Mouse (Mus musculus) hindbrain, embryonic 12.5 days (tissue): ENCODE results near the gene Acvr1. TPM values are rescaled to one million over a fixed set of nuclear protein-coding genes. Genes with fewer than 3 reads are reported as not detected.

Source experiments
- ATAC-seq: fragments of 200-750 bp; cut with Nextera tagmentation; 2 replicates; pipeline ENCODE4 v1.8.0; 2017; ENCODE audit warnings: moderate TSS enrichment; ENCODE audit not compliant: low FRiP score
- H3K27ac ChIP-seq: fragments of 300-500 bp; sonication (generic); 2 replicates; pipeline ENCODE4 v1.5.1; 2016; ENCODE audit warnings: mild to moderate bottlenecking
- H3K27me3 ChIP-seq: fragments of 300-500 bp; sonication (generic); 2 replicates; pipeline ENCODE4 v1.6.1; 2016; ENCODE audit warnings: mild to moderate bottlenecking
- H3K36me3 ChIP-seq: fragments of 300-500 bp; sonication (generic); 2 replicates; pipeline ENCODE4 v1.6.1; 2016; ENCODE audit warnings: mild to moderate bottlenecking
- H3K4me1 ChIP-seq: fragments of 300-500 bp; sonication (generic); 2 replicates; pipeline ENCODE4 v1.6.1; 2016
- H3K4me2 ChIP-seq: fragments of 300-500 bp; sonication (generic); replicated peaks from 2 replicates; pipeline ENCODE4 v1.6.1; 2016; ENCODE audit warnings: mild to moderate bottlenecking
- H3K4me3 ChIP-seq: fragments of 300-500 bp; sonication (generic); 2 replicates; pipeline ENCODE4 v1.5.1; 2016; ENCODE audit warnings: mild to moderate bottlenecking
- H3K9ac ChIP-seq: fragments of 300-500 bp; sonication (generic); 2 replicates; pipeline ENCODE4 v1.6.1; 2016; ENCODE audit warnings: mild to moderate bottlenecking, moderate library complexity
- H3K9me3 ChIP-seq: fragments of 300-500 bp; sonication (generic); replicated peaks from 2 replicates; pipeline ENCODE4 v1.6.1; 2016; ENCODE audit warnings: mild to moderate bottlenecking
- WGBS: fragments of 180-500 bp; shearing (Covaris S2); methylation state at CpG from one replicate; pipeline ENCODE4 v1.1.7; 2016; 5-methylcytosine and 5-hydroxymethylcytosine counted together
- polyA plus RNA-seq: library from polyadenylated mRNA; unstranded; fragments of >200 nt; fragmentation: Nextera tagmentation; extraction: Ambion mirVana; gene quantifications from 2 replicates; pipeline ENCODE4 v1.2.1, GENCODE M21; 2016

The Acvr1 gene
- polyA plus RNA-seq, 1 experiment from 2014 or later: 5.4 TPM

DNA sequence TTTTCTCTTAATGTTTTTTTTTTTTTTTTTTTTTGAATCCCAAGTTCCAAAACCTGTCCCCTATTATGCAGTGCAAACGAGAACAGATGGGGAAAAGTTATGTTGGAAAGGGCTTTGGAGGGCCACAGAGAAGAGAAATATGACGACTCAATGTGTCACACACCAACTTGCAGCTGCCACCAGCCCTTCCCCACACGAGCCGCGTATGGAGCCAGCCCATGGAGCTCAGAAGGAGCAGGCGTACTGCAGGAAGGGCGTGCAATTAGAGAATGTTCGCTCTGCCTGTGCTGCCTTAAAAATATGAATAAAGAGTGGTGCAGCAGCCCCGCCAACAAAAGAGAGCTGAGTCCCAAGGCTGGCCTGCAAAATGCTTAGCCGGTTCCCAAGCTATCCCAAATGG is 19.4 kb upstream of the Acvr1 start:
- Histone ChIP-seq H3K4me2 (no peak overlapping the region), H3K9ac (no peak overlapping the region), H3K36me3 (no peaks in the 10 kb centered on the region), H3K4me1 (no peaks in the 10 kb centered on the region), H3K4me3 (no peak overlapping the region), H3K9me3 (no peaks in the 10 kb centered on the region), H3K27me3 (no peaks in the 10 kb centered on the region), H3K27ac (no peak overlapping the region)
- WGBS: 73% methylated on average over 10 of the region's 10 CpGs
- ATAC-seq: no peak

GRCm38 (mm10) chr2:58574167-58574566 is 7.2 kb upstream of the Acvr1 start:
- 89% methylated on average over 2 of the region's 2 CpGs for WGBS
- Histone ChIP-seq H3K9me3 (no peaks in the 10 kb centered on the region), H3K27ac (no peak overlapping the region), H3K4me3 (no peak overlapping the region), H3K36me3 (no peaks in the 10 kb centered on the region), H3K4me2 (no peak overlapping the region), H3K9ac (no peak overlapping the region), H3K4me1 (no peaks in the 10 kb centered on the region; the same call in 1 of the 2 replicates), H3K27me3 (no peaks in the 10 kb centered on the region)
- ATAC-seq: no peak

GRCm38 (mm10) chr2:58568841-58569645 is 2.1 kb upstream of the Acvr1 start:
- H3K4me1 ChIP-seq: peaks cover 31% of the 10 kb centered on the region
- H3K4me3 ChIP-seq: no peak overlapping the region
- ATAC-seq: no peak
- WGBS: 65% methylated on average over 4 of the region's 4 CpGs
- H3K4me2 ChIP-seq: peak overlapping the region; percentile 67
- H3K27me3 ChIP-seq: no peaks in the 10 kb centered on the region
- no peaks in the 10 kb centered on the region for H3K9me3 ChIP-seq
- H3K27ac ChIP-seq: peak overlapping the region; percentile 99
- H3K36me3 ChIP-seq: no peaks in the 10 kb centered on the region
- H3K9ac ChIP-seq: peak overlapping the region; percentile 95; the same call in 1 of the 2 replicates

DNA sequence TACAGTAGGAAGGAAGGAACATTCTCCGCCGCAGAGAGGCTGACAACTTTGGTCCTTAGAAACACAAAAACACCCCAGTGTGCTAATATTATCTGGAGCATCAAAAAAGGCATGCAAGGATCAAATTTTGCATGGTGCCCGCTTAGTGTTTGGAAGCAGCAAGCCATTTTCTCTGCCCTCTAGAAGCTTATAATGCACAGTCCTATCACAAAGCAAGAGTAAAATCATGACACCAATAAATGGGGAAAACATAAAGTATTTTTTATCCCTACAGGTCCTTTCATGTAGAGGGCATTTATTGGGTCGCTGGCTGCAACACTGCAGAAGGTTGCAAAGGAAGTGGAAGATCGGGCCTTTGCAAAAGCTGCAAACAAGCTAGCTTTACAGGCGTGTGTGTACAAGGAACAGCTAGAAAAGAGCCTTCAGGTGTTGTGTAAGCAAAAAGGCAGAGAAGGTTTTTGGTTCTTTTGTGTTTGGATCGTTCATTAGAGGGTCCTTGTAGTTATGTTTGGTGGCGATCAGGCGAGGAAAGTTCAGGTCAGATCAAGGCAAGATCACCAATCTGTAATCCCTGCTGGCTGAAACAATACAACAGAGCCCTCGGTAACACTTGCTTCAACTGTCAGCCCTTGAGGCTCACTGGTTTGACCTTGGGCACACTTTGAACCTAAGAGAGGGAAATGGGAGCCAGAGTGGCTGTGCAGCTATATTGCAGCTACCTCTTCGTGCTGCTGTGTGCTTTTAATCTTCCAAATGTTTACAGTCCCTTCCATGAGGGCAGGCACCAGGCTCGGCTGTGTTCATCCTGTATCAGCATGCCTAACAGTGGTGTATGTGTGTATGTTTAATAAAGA is 1.1 kb upstream of the Acvr1 start:
- 11% methylated on average over 12 of the region's 12 CpGs for WGBS
- Histone ChIP-seq H3K4me3 (peak overlapping the region; percentile 88), H3K36me3 (no peaks in the 10 kb centered on the region), H3K27ac (peak overlapping the region; percentile 99), H3K27me3 (no peaks in the 10 kb centered on the region), H3K4me1 (peaks cover 31% of the 10 kb centered on the region), H3K9me3 (no peaks in the 10 kb centered on the region), H3K9ac (peak overlapping the region; percentile 95), H3K4me2 (peak overlapping the region; percentile 67)
- ATAC-seq: no peak

GRCm38 (mm10) chr2:58566410-58567065 is 419 bp downstream of the Acvr1 start:
- peak; percentile 70 for ATAC-seq
- Histone ChIP-seq H3K27me3 (no peaks in the 10 kb centered on the region), H3K36me3 (no peaks in the 10 kb centered on the region), H3K9me3 (no peaks in the 10 kb centered on the region), H3K9ac (peak overlapping the region; percentile 95), H3K27ac (peak overlapping the region; percentile 99), H3K4me1 (peaks cover 35% of the 10 kb centered on the region), H3K4me3 (peak overlapping the region; percentile 88), H3K4me2 (peak overlapping the region; percentile 67)
- WGBS: under 1% methylated on average over 44 of the region's 78 CpGs

DNA sequence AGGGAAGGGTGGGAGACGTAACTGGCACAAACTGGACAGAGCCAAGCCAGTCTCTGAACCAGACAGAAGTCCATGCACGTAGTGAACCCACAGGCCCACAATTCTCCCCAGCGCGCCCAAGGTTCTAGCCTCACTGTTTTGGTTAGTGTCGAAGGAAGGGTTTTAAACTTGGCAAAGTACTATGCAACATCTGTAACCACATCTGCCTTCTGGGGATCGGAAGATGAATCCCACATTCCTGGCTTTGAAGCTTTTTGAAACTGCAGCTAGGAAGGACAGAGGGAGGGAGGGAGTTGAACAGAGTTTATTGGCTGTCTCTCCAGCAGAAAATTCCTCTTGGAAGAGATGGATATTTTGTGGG is 928 bp downstream of the Acvr1 start:
- H3K27ac ChIP-seq: peak overlapping the region; percentile 99
- no peaks in the 10 kb centered on the region for H3K27me3 ChIP-seq
- H3K36me3 ChIP-seq: no peaks in the 10 kb centered on the region
- no peaks in the 10 kb centered on the region for H3K9me3 ChIP-seq
- peak overlapping the region; percentile 95 for H3K9ac ChIP-seq
- ATAC-seq: no peak
- peaks cover 35% of the 10 kb centered on the region for H3K4me1 ChIP-seq
- H3K4me2 ChIP-seq: peak overlapping the region; percentile 67
- WGBS: 7% methylated on average over 6 of the region's 6 CpGs
- H3K4me3 ChIP-seq: peak overlapping the region; percentile 88

GRCm38 (mm10) chr2:58565267-58565666 is 1.7 kb downstream of the Acvr1 start:
- H3K4me1 ChIP-seq: peaks cover 35% of the 10 kb centered on the region
- no peak for ATAC-seq
- H3K9me3 ChIP-seq: no peaks in the 10 kb centered on the region
- no peaks in the 10 kb centered on the region for H3K27me3 ChIP-seq
- H3K27ac ChIP-seq: no peak overlapping the region
- peak overlapping the region; percentile 67 for H3K4me2 ChIP-seq
- WGBS: 58% methylated on average over 6 of the region's 6 CpGs
- no peaks in the 10 kb centered on the region for H3K36me3 ChIP-seq
- peak overlapping the region; percentile 88 for H3K4me3 ChIP-seq
- peak overlapping the region; percentile 50; the same call in 1 of the 2 replicates for H3K9ac ChIP-seq

DNA sequence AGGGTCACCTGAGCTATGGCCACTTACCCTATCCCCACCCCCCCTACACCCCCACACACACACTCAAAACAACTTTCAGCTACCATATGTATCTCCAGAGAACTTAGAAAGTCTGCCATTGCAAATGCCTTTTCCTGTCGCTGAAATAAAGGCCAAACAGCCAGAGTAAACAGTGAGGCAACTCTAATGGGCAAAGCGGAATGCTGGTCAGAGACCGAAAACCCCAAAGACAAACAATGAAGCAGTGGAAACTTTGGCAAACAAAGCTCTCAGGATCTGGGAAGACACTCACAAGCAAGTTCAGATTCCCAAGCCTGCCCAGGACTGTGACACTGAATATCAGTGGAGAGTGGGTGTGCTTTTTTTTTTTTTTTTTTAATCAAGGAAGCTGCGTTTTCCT is 4.8 kb downstream of the Acvr1 start:
- WGBS: 69% methylated on average over 4 of the region's 4 CpGs
- no peak overlapping the region for H3K9ac ChIP-seq
- H3K4me1 ChIP-seq: peaks cover 24% of the 10 kb centered on the region
- H3K27ac ChIP-seq: no peak overlapping the region
- ATAC-seq: no peak
- H3K27me3 ChIP-seq: no peaks in the 10 kb centered on the region
- H3K36me3 ChIP-seq: no peaks in the 10 kb centered on the region
- H3K9me3 ChIP-seq: no peaks in the 10 kb centered on the region
- no peak overlapping the region for H3K4me3 ChIP-seq
- no peak overlapping the region for H3K4me2 ChIP-seq

DNA sequence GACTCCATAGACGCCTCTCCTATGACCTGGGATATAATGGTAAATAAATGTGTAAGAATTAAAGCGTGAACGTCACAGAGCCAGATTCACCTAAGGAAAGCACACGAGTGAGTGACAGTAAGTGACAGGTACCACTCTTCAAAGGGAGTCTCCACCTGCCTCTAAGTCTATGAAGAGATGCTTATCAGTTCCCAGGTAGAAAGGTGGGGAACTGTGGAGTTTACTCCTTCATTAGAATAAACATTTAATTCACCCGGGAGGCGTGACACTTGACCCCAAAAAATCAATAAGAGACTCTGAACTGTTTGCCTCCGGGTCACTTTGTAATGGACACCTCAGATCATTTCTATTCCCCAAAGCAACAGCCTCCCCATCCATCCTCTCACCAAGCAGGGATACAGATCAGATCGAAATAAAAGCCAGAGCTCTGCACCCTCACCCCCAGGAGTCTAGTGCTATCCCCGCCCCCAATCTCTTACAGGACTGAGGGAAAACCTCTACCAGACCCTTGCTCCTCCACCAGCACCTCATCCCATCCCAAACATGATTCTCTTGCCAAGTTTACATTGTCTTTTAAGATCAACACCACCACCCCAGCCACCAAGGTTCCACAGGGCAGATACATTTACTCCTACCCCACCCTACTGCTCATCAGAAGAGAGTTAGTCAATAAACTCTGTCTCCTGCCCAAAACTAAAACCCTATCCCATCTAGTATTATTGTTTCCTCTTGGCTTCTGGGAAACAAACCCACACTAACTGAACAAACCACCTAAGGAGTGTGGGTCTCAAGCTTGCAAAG is 9.7 kb downstream of the Acvr1 start:
- 72% methylated on average over 9 of the region's 9 CpGs for WGBS
- no peak overlapping the region for H3K4me2 ChIP-seq
- no peak overlapping the region for H3K4me3 ChIP-seq
- H3K9ac ChIP-seq: no peak overlapping the region
- ATAC-seq: no peak
- no peaks in the 10 kb centered on the region for H3K36me3 ChIP-seq
- H3K27me3 ChIP-seq: no peaks in the 10 kb centered on the region
- H3K27ac ChIP-seq: no peak overlapping the region
- peaks cover 13% of the 10 kb centered on the region for H3K4me1 ChIP-seq
- no peaks in the 10 kb centered on the region for H3K9me3 ChIP-seq

- H3K4me3 ChIP-seq: no peak overlapping the region
- H3K27me3 ChIP-seq: no peaks in the 10 kb centered on the region
- no peaks in the 10 kb centered on the region for H3K9me3 ChIP-seq
- H3K36me3 ChIP-seq: no peaks in the 10 kb centered on the region
- H3K9ac ChIP-seq: no peak overlapping the region
- no peak overlapping the region for H3K27ac ChIP-seq
- no peak overlapping the region for H3K4me2 ChIP-seq
- ATAC-seq: no peak
- 39% methylated on average over 3 of the region's 3 CpGs for WGBS
- peaks cover 34% of the 10 kb centered on the region for H3K4me1 ChIP-seq
These were observed 14.7 kb downstream of the Acvr1 start for GRCm38 (mm10) chr2:58552296-58552695.

GRCm38 (mm10) chr2:58551866-58552265 is 15.1 kb downstream of the Acvr1 start:
- Histone ChIP-seq H3K36me3 (no peaks in the 10 kb centered on the region), H3K4me2 (no peak overlapping the region), H3K9ac (no peak overlapping the region), H3K27ac (no peak overlapping the region), H3K9me3 (no peaks in the 10 kb centered on the region), H3K4me1 (peaks cover 36% of the 10 kb centered on the region), H3K27me3 (no peaks in the 10 kb centered on the region), H3K4me3 (no peak overlapping the region)
- 14% methylated on average over 6 of the region's 6 CpGs for WGBS
- no peak for ATAC-seq
